Mouse (Mus musculus) skeletal muscle tissue, adult 2 months (tissue): ENCODE measurements around the gene Ccdc8.

Experiments
- DNase-seq: peaks from one replicate; pipeline ENCODE4 v3.0.0-alpha.2; 2012; ENCODE audit warnings: low read depth, low spot score

The Ccdc8 gene

GRCm38 (mm10) chr7:17010010-17010347, 17.5 kb downstream of the Ccdc8 start:
- DNase-seq = no peak

GRCm38 (mm10) chr7:17011909-17012590, 19.5 kb downstream of the Ccdc8 start:
- DNase-seq = no peak

GRCm38 (mm10) chr7:17015381-17015780, 22.9 kb downstream of the Ccdc8 start:
- no peak for DNase-seq

DNA sequence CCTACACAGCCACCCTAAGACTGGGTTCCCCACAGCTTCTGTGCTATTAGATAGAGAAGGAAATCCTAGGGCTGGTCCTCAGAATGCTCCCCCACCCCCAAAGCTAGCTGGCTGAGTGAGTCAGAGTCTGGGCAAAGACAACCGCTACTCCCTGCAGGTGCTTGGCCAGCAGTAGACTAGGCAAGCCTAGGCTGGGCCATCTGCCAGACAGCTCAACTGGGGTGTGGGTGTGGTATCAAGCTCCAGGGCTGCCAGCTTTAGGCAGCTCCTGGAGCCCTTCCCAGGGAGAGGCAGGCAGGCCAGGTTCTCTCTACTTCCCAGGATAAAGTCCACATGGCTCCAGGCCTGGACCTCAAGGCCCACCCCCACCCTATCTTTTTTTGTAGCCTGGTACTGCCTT, 24.5 kb downstream of the Ccdc8 start:
- DNase-seq = peak; percentile 98

DNA sequence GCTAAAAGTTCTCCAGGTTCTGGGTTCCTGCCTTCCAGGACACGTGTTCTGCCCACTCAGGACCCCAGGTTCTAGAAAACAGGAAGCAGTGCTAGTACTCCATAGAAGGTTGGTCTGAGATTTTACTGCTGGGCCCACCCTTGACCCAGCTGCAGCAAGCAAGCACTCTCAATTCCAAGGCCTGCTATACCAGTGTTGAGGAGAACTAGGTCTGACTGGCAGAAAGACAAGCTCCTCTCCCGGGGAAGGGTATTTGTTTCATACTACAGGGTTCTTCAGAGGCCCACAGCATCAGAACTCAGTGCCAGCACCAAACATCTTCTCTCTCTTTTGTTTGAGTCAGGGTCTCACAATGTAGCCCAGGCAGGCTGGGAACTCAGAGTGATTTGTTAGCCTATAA, 25.4 kb downstream of the Ccdc8 start:
- no peak for DNase-seq

DNA sequence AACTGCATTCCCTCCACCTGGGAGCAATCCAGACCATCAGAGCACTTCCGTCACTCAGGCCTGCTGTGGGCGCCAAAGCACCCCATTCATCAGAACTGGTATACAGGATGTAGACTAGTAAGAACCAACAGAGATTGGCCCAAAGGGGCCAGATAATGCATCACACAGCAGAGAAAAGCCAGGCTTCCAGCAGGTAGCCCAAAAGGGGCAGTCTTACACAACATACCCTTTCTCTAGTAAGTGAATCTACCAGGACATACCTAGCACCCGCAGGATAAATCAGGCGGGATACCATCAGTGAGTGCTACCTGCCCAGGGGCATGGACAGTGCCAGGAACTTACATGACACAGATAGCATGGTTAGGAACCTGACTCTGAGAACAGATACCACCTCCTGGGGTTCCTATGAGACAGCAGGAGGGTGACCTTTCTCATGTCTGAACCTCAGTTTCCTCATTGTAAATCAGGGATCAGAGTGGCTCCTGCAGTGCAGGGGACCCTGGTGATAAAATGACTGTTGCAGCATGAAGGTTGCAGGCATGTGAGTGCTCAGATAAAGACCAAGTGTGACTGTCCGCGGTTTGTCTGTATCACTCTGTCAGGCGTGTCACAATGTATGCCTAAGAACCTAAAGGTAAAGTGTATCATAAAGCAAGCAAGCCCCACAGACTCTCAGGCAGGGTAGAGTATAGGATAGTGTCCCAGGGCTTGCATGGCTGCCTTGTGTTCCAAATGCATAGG, 27.1 kb downstream of the Ccdc8 start:
- DNase-seq = no peak

GRCm38 (mm10) chr7:17022176-17022575, 29.7 kb downstream of the Ccdc8 start:
- no peak for DNase-seq

DNA sequence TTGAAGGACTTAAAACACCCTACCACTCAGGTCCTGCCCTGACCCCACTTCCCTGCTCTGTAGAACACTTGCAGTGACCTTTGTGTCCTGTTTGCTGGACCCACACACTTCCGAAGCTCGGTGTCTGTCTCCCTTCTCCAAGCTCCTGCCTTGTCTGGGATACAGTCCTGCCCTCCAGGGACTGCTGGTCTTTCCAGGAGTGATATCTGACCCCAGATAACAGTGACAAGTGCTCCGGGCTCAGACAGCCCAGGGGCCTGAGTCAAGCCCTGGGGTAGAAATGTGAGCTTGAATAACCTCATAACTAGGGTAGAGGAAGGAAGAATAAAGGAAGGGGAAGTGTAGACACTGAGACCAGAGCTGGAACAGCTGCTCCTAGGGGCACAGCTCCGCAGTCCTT, 31.2 kb downstream of the Ccdc8 start:
- DNase-seq = no peak

DNA sequence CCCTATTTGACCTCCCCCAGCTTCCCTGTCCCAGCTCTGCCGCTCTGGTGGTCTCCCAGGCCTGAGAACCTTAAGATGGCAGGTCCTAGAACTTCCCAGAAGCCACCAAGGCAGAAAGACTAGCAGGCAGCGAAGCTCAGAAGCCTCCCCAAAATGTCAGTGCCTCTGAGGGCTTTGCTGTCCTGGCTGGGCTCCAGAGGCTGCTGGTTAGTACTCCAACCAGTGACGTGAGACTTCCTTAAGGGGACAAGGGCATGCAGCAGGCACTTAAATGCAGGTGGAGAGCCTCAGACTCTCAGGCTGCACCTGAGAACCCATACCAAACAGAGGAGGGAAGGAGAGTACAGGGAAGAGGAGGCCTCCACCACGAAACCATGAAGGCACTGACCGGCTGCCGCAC, 31.6 kb downstream of the Ccdc8 start:
- no peak for DNase-seq

DNA sequence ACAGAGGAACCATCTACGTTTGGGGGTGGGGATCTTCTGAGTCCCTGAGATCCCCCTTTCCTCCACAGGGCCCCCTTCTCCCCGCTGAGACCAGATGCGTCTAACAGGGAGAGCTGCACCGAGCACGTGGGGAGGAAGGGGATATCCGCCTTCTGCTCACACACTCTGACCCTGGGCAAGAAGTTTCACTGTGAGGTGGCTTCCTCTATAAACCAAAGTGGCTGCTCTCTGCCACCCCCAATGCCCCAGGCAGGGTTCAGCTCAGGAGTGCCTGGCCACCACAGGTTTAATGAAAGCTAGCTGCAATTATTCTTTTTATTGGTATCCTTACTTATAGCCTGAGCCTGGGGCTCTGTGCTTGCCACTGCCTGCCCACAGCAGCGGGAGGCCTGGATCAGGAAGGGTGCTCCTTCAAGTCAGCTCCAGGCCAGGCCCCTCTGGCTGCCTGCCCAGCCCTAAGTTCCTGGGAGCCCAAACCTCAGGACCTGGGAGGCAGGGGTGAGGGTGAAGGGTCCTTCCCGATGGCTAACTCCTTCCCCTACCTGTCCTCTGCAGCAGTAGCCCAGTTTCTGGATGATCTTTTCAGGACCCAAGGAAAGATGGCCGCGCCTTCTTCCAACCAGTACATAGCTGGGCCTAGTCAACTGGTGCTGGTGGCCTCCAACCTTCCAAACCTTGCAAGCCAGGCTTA, 32.5 kb downstream of the Ccdc8 start:
- DNase-seq = no peak

- DNase-seq = no peak
These were observed 33.0 kb downstream of the Ccdc8 start for GRCm38 (mm10) chr7:17025505-17025894.

DNA sequence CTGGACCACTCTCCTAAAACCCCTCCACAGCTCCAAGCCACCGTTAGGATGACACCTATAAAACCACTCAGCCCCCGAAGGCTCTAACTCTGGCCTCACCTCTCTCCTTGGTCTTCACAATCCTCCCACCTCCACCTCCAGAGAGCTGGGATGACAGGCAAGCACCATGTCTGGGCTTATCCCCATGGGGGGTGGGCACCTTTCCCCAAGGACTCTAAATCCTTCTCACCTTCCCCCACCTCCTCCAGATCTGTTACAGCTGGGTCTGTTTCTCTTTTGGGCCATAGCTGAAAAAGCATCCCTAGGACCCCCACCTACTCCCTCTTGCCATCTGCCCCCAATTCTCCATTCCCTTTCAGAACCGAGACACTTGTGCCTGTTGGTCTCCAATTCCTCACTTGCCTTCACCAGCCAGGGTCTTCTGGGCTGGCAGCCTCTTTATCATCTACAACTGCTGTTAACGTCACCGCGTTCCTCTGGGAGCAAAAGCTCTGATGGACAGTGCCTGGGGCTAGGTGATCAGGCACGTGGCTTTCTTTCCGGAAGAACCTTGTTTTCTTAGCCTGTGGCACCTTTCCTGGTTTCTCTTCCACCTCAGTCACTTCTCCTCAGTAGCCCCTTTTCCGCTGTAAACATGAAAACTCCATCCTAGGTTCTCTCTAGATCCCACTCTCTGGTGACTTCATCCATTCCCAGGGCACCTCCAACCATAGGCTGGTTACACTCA, 33.6 kb downstream of the Ccdc8 start:
- DNase-seq = no peak

- peak; percentile 53 for DNase-seq
These were observed 34.4 kb downstream of the Ccdc8 start for GRCm38 (mm10) chr7:17026710-17027587.

GRCm38 (mm10) chr7:17027588-17028343, 35.3 kb downstream of the Ccdc8 start, which contains the start of gene Ppp5c:
TSS of gene Ppp5c (minus strand) at chr7:17027924.
- DNase-seq = peak; percentile 87

GRCm38 (mm10) chr7:17028923-17029322, 36.4 kb downstream of the Ccdc8 start:
- DNase-seq = no peak

GRCm38 (mm10) chr7:17030239-17030638, 37.7 kb downstream of the Ccdc8 start:
- no peak for DNase-seq

DNA sequence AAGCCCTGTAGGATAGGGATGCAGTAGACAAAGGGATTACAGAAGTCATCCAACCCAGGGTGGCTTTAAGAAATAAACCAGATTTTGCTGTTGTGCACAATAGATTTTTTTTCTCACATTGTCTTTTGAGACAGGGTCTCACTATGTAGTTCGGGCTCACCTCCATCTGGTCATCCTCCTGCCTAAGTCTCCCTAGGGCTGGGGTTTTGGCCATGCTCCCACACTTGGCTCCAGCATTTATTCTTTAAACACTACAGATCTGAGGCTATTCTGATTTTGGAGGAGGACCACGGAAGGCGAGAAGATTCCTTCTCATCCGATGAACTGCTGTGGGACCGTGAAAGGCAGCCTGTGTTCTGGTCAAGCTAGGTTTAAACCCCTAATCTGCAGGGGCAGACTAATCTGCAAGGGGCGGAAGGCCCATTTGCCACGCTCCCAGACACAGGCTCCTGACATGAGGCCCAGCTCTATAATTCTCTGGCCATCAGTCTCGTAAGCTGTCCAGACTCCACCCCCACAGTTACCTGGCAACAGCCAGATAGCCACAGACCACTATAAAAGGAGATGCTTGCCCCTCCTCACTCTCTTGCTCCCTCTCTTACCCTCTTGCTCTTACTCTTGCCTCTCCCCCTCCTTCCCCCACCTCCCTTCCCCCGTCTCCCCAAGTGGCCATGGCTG, 45.6 kb downstream of the Ccdc8 start:
- no peak for DNase-seq

- DNase-seq = no peak
These were observed 46.9 kb downstream of the Ccdc8 start for GRCm38 (mm10) chr7:17039373-17039772.

- DNase-seq = no peak
These were observed 53.2 kb downstream of the Ccdc8 start for GRCm38 (mm10) chr7:17045743-17046142.
